Mouse (Mus musculus) 3134 (cell line): ENCODE results near the gene Naa15.

ENCODE experiments used
- DNase-seq: peaks from one replicate; pipeline ENCODE4 v3.0.0-alpha.2; 2011; ENCODE audit warnings: low spot score; ENCODE audit not compliant: insufficient read length; ENCODE audit errors: extremely low read depth

The Naa15 gene

GRCm38 (mm10) chr3:51415098-51416072 is at the start of gene Naa15:
Gene Naa15 (plus strand): TSS chr3:51415148.
- DNase-seq: peak; percentile 93

GRCm38 (mm10) chr3:51365517-51365882 is 49.4 kb upstream of the Naa15 start:
- no peak for DNase-seq

- no peak for DNase-seq
Measured at GRCm38 (mm10) chr3:51366926-51367325, 48.0 kb upstream of the Naa15 start.

GRCm38 (mm10) chr3:51368011-51368410 is 46.9 kb upstream of the Naa15 start:
- no peak for DNase-seq

GRCm38 (mm10) chr3:51371826-51372225 is 43.1 kb upstream of the Naa15 start:
- no peak for DNase-seq

GRCm38 (mm10) chr3:51372883-51373282 is 42.1 kb upstream of the Naa15 start:
- DNase-seq: no peak

- no peak for DNase-seq
Measured at GRCm38 (mm10) chr3:51373544-51373943, 41.4 kb upstream of the Naa15 start.

GRCm38 (mm10) chr3:51375307-51376265 is 39.4 kb upstream of the Naa15 start:
- DNase-seq: peak; percentile 30

- no peak for DNase-seq
Measured at GRCm38 (mm10) chr3:51377878-51378664, 36.9 kb upstream of the Naa15 start.

GRCm38 (mm10) chr3:51378665-51378946 is 36.3 kb upstream of the Naa15 start:
- DNase-seq: no peak

GRCm38 (mm10) chr3:51379786-51380659 is 34.9 kb upstream of the Naa15 start:
- no peak for DNase-seq

GRCm38 (mm10) chr3:51380660-51381014 is 34.3 kb upstream of the Naa15 start:
- DNase-seq: no peak

GRCm38 (mm10) chr3:51383409-51383808 is 31.5 kb upstream of the Naa15 start:
- DNase-seq: no peak

- DNase-seq: no peak
Measured at GRCm38 (mm10) chr3:51386441-51387133, 28.4 kb upstream of the Naa15 start.

GRCm38 (mm10) chr3:51387134-51387451 is 27.9 kb upstream of the Naa15 start:
- no peak for DNase-seq

- DNase-seq: no peak
Measured at GRCm38 (mm10) chr3:51387868-51388381, 27.0 kb upstream of the Naa15 start.

- no peak for DNase-seq
Measured at GRCm38 (mm10) chr3:51388904-51389303, 26.0 kb upstream of the Naa15 start.

GRCm38 (mm10) chr3:51391095-51391494 is 23.9 kb upstream of the Naa15 start:
- no peak for DNase-seq

GRCm38 (mm10) chr3:51391591-51391990 is 23.4 kb upstream of the Naa15 start:
- no peak for DNase-seq
